Mouse (Mus musculus) brain, embryonic 14.5 days (tissue): Measurements from ENCODE around the gene Syndig1.

Source experiments
- CTCF ChIP-seq: fragments of 200-500 bp; IDR thresholded peaks from 2 replicates; pipeline ENCODE4 v1.5.1; 2012; ENCODE audit warnings: inconsistent platforms, mild to moderate bottlenecking, moderate library complexity, borderline replicate concordance; ENCODE audit not compliant: insufficient read depth, insufficient read length; ENCODE audit errors: extremely low read depth
- POLR2A ChIP-seq: fragments of 200-500 bp; IDR thresholded peaks from 2 replicates; pipeline ENCODE4 v1.6.1; 2012; ENCODE audit warnings: mild to moderate bottlenecking, inconsistent platforms, borderline replicate concordance; ENCODE audit not compliant: poor library complexity, insufficient read depth, insufficient read length, severe bottlenecking; ENCODE audit errors: extremely low read depth

GRCm38 (mm10) chr2:149818395-149818794, 10.6 kb upstream of the Syndig1 start:
- TF ChIP-seq CTCF (no peak), POLR2A (no peak)
